Mouse (Mus musculus): Measurements from ENCODE around the gene Lmo7. TPM values are rescaled to one million over a fixed set of nuclear protein-coding genes. Genes with fewer than 3 reads are reported as not detected.
A peak's percentile ranks its signal among the peaks of the same experiment; 100 is the strongest.

The Lmo7 gene
- polyA plus RNA-seq, 1 experiment: 6.6 TPM

DNA sequence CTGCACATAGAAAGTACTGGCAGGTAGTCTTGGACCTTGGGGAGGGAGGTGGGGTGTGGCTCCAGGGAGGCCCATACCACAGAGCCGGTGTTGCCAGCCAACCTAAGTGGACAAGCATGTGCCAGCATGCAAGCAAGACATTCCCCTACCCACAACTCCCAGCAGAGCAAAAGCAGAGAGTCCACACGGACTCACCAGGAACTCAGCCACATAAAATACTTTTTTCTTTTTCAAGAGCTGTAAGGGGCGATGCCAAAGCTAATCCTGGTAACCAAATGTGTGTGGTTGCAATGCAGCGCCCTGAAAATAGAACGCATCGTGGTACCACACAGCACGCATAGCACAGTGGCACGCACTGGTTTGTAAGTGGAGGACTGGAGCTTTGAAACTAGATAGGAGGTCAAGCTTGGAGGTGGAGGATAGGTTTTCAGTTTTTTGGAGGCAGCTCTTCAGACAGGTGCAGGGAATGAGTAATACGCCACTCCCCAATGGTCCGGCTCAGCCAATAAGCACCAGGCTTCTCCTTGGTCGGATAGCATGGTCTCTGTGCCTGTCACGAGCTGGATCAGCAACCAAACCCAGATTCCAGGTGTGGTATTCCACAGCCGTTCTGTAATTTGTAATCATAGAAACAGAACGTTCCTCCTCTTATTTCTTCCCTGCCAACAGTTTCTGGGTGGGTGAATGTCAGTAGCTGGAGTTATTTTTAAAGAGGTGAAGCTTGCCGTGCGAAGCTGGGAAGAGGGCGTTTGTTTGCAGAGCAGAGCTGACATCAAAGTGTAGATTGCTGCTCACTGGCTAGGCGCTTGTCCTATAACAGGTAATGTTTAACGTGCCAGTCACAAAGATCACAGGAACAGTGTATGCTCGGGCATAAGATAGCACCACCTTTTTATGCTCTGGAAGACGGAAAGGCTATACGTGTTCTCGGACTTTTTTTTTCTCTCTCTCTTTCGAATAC is 110.3 kb downstream of the Lmo7 start:
- H3K4me3 ChIP-seq (ENCODE audit: insufficient read depth, low read depth, low read length): 0 out of 2 replicates have a peak overlapping the region, but pooled peaks have one; percentile 6
- H3K4me1 ChIP-seq (ENCODE audit: control insufficient read depth, insufficient read depth, insufficient read length, low read length): peaks cover 12% of the 10 kb centered on the region
- no peak overlapping the region for H3K27ac ChIP-seq (replicated peaks; ENCODE audit: low read depth, low read length)

DNA sequence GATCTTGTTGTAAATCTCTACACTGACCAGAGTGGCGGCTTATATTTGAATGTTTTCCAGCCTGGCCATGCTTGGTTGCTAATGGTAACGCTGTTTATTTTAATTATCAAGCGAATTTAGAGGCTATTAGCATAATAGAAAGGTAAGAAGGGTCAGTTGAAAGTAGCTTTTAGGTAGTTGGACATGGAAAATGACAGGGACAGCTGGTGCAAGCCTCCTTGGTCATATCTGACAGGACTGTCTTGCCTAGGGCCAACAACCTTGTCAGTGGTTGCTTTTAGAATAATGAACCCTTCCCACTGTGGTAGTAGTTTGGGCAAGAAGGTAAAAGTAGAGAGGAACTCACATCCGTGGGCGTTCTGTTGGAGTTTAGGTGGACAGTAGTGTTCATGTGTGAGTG is 111.5 kb downstream of the Lmo7 start:
- Histone ChIP-seq H3K4me1 (ENCODE audit: control insufficient read depth, insufficient read depth, insufficient read length, low read length) (peaks cover 8% of the 10 kb centered on the region), H3K27ac (replicated peaks; ENCODE audit: low read depth, low read length) (no peak overlapping the region), H3K4me3 (ENCODE audit: insufficient read depth, low read depth, low read length) (0 out of 2 replicates have a peak overlapping the region, but pooled peaks have one; percentile 4)

DNA sequence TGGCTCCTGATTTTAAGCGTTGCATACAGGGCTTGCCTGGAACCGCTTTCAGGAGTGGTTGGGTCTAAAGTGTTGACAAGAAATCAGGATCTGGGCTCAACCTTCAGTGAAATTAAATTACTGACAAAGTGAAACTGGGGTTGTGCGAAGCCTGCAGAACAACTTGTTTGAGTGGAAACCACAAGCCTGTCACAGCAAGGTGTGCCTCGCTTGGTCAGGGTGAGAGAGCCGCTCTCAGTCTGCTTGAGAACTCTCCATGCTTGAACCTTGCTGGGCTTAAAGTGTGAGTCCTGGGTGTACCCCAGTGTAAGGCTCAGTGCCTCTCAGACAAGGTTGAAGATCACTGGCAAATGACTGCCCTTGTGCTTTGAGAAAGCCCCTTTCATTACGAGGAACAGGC is 112.8 kb downstream of the Lmo7 start:
- Histone ChIP-seq H3K4me1 (ENCODE audit: control insufficient read depth, insufficient read depth, insufficient read length, low read length) (peaks cover 4% of the 10 kb centered on the region; the same call in 1 of the 2 replicates), H3K27ac (replicated peaks; ENCODE audit: low read depth, low read length) (no peak overlapping the region), H3K4me3 (ENCODE audit: insufficient read depth, low read depth, low read length) (no peak overlapping the region)

- Histone ChIP-seq H3K4me3 (ENCODE audit: insufficient read depth, low read depth, low read length) (no peak overlapping the region), H3K4me1 (ENCODE audit: control insufficient read depth, insufficient read depth, insufficient read length, low read length) (peaks cover 4% of the 10 kb centered on the region; the same call in 1 of the 2 replicates), H3K27ac (replicated peaks; ENCODE audit: low read depth, low read length) (no peak overlapping the region)
Observed at GRCm38 (mm10) chr14:101843443-101843842, 113.7 kb downstream of the Lmo7 start.

- peaks cover 2% of the 10 kb centered on the region; the same call in 1 of the 2 replicates for H3K4me1 ChIP-seq (ENCODE audit: control insufficient read depth, insufficient read depth, insufficient read length, low read length)
- H3K4me3 ChIP-seq (ENCODE audit: insufficient read depth, low read depth, low read length): no peak overlapping the region
- no peak overlapping the region for H3K27ac ChIP-seq (replicated peaks; ENCODE audit: low read depth, low read length)
Observed at GRCm38 (mm10) chr14:101844467-101844866, 114.7 kb downstream of the Lmo7 start.

- no peak overlapping the region for H3K27ac ChIP-seq (replicated peaks; ENCODE audit: low read depth, low read length)
- no peaks in the 10 kb centered on the region for H3K4me1 ChIP-seq (ENCODE audit: control insufficient read depth, insufficient read depth, insufficient read length, low read length)
- no peak overlapping the region for H3K4me3 ChIP-seq (ENCODE audit: insufficient read depth, low read depth, low read length)
Observed at GRCm38 (mm10) chr14:101846097-101846882, 116.5 kb downstream of the Lmo7 start.

DNA sequence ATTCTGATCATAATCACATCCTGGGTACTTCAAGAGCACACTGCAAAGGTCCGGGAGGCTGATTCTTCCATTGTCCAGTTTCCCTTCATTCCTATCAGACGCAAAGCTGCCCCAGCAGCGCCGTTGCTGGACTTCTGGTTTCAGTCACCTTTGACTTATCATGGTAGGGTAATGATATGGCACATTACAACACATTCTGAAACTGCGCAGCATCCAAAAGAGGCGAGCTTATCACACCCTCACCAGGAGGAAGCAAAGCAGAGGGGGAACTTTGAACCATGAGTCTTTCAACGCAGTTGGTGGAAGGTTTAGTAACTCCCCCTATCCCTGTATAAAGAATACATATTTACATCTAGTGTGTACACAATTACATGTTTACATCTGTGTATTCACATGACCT is 117.8 kb downstream of the Lmo7 start:
- no peak overlapping the region for H3K27ac ChIP-seq (replicated peaks; ENCODE audit: low read depth, low read length)
- H3K4me3 ChIP-seq (ENCODE audit: insufficient read depth, low read depth, low read length): no peak overlapping the region
- H3K4me1 ChIP-seq (ENCODE audit: control insufficient read depth, insufficient read depth, insufficient read length, low read length): no peaks in the 10 kb centered on the region

GRCm38 (mm10) chr14:101852584-101853195 is 122.9 kb downstream of the Lmo7 start:
- Histone ChIP-seq H3K4me3 (ENCODE audit: insufficient read depth, low read depth, low read length) (no peak overlapping the region), H3K27ac (replicated peaks; ENCODE audit: low read depth, low read length) (no peak overlapping the region), H3K4me1 (ENCODE audit: control insufficient read depth, insufficient read depth, insufficient read length, low read length) (no peaks in the 10 kb centered on the region)

DNA sequence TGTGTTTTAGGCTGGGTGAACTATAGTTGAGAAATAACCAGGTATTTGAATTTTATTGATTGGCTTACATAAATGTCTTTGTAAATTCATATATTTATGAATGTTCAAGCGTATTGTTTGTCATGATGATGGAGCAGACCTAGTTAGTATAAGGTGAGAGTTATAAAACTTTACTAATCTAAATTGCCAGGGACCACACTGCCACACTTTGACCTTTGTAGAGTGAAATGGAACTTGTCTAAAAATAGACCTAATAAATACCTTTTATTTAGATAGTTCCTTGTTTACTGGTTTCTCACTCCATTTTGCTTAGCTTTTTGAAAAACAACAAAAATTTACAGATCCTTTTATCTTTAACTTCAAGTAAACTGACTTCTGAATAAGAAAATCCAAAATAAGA is 123.5 kb downstream of the Lmo7 start:
- Histone ChIP-seq H3K4me1 (ENCODE audit: control insufficient read depth, insufficient read depth, insufficient read length, low read length) (no peaks in the 10 kb centered on the region), H3K4me3 (ENCODE audit: insufficient read depth, low read depth, low read length) (no peak overlapping the region), H3K27ac (replicated peaks; ENCODE audit: low read depth, low read length) (no peak overlapping the region)

DNA sequence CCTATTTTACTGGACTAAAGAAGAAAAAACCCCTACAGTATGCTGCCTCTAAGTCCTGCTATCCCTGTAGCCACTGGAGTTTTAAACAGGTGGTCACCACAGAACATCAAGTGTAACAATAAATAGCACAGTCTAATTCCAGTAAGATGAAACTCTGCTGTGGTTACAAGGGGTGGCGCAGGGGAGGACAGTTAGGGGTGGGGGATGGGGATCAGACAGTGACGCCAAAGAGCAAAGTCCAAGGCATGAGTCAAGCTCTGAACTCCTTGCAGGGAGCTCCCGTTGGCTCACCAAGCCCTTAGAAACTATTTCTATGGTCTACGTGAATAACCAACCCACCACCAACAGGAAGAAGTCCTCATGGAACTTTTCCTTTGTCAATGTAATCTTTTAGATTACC is 124.0 kb downstream of the Lmo7 start:
- no peak overlapping the region for H3K4me3 ChIP-seq (ENCODE audit: insufficient read depth, low read depth, low read length)
- H3K27ac ChIP-seq (replicated peaks; ENCODE audit: low read depth, low read length): no peak overlapping the region
- H3K4me1 ChIP-seq (ENCODE audit: control insufficient read depth, insufficient read depth, insufficient read length, low read length): no peaks in the 10 kb centered on the region

DNA sequence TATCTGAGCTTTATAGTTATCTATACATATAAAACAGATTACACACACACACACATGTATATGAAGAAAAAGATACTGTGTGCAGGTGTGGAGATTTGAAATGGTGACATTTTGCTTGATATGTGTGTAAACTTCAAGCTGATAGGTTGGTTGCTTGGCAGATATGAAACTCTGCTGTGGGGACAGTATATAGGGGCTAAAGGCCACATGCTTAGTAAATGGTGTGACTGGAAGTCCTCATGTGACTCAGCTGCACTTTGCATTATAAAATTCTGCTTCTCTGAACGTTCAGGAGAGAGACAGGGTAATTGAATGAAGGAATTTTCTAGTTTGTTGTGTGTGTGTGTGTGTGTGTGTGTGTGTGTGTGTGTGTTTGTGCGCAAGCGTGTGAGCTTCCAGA is 124.5 kb downstream of the Lmo7 start:
- no peak overlapping the region for H3K27ac ChIP-seq (replicated peaks; ENCODE audit: low read depth, low read length)
- no peaks in the 10 kb centered on the region for H3K4me1 ChIP-seq (ENCODE audit: control insufficient read depth, insufficient read depth, insufficient read length, low read length)
- H3K4me3 ChIP-seq (ENCODE audit: insufficient read depth, low read depth, low read length): no peak overlapping the region

DNA sequence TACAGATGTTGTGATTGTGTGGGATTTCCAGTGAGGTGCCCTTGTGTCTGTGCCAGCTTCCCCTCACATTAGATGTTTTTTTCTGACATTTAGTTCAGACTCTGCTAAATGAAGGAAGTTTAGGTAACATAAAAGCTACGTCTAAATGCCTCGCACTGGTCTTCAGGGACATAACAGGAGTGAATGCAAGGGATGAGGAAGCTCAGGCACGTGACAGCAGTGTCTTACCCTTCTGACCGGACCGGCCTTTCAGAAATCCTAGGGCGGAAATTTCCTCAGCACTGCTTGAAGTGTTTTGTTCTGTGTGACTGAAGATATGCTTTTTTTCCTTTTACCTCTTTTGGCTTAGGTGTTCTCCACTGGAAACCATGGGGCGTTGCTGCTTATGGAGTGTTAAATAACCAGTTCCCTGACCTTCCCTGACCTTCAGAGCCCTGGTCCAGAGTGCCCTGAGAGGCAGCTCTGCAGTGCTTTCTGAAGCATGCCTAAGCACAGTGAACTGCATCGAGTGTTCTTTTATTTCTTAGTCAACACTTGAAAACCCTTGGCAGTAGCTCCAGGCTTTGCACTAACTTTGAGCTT is 129.6 kb downstream of the Lmo7 start:
- Histone ChIP-seq H3K27ac (replicated peaks; ENCODE audit: low read depth, low read length) (peak overlapping the region; percentile 39; the same call in 1 of the 2 replicates), H3K4me3 (ENCODE audit: insufficient read depth, low read depth, low read length) (no peak overlapping the region), H3K4me1 (ENCODE audit: control insufficient read depth, insufficient read depth, insufficient read length, low read length) (peaks cover 7% of the 10 kb centered on the region)

- Histone ChIP-seq H3K4me1 (ENCODE audit: control insufficient read depth, insufficient read depth, insufficient read length, low read length) (peaks cover 7% of the 10 kb centered on the region), H3K27ac (replicated peaks; ENCODE audit: low read depth, low read length) (peak overlapping the region; percentile 49), H3K4me3 (ENCODE audit: insufficient read depth, low read depth, low read length) (no peak overlapping the region)
Observed at GRCm38 (mm10) chr14:101862088-101862487, 132.3 kb downstream of the Lmo7 start.

- H3K4me3 ChIP-seq (ENCODE audit: insufficient read depth, low read depth, low read length): no peak overlapping the region
Observed at GRCm38 (mm10) chr14:101867071-101867733, 137.4 kb downstream of the Lmo7 start.

More at GRCm38 (mm10) chr14:101867071-101867733, 137.4 kb downstream of the Lmo7 start:
- Histone ChIP-seq H3K4me1 (ENCODE audit: control insufficient read depth, insufficient read depth, insufficient read length, low read length) (peaks cover 23% of the 10 kb centered on the region), H3K27ac (replicated peaks; ENCODE audit: low read depth, low read length) (no peak overlapping the region)
